Mouse (Mus musculus): ENCODE data around the gene Aqr. TPM values are rescaled to one million over a fixed set of nuclear protein-coding genes. Genes with fewer than 3 reads are reported as not detected.

Aqr gene
- total and polyA plus RNA-seq, 2 experiments from 2014 or later = 15.0 to 18.6 TPM

DNA sequence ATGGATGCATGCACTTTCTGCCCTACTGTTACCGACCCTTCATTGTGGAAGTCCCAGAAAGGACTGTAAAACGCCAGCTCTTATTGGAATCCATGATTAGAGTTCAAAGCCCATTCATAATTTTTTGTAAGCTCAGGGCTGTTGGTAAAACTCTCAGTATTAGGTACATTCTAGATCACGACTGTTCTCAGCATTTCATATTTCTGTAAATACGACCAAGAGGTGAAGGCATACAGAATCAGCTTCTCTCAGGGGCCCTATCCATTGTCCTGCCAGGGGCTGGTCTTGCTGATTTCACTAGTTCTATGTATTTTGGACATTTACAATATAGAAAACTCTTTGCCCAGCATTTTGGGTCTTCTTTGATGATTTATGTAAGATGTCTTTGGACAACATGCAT is 14.8 kb upstream of the Aqr start:
- Histone ChIP-seq H3K4me2 (ENCODE audit: low read depth, low read length) (peak overlapping the region; percentile 85), H3K27me3 (ENCODE audit: control insufficient read depth, insufficient read depth, low read length) (no peaks in the 10 kb centered on the region)
- WGBS = 25% methylated on average over 4 of the region's 4 CpGs

DNA sequence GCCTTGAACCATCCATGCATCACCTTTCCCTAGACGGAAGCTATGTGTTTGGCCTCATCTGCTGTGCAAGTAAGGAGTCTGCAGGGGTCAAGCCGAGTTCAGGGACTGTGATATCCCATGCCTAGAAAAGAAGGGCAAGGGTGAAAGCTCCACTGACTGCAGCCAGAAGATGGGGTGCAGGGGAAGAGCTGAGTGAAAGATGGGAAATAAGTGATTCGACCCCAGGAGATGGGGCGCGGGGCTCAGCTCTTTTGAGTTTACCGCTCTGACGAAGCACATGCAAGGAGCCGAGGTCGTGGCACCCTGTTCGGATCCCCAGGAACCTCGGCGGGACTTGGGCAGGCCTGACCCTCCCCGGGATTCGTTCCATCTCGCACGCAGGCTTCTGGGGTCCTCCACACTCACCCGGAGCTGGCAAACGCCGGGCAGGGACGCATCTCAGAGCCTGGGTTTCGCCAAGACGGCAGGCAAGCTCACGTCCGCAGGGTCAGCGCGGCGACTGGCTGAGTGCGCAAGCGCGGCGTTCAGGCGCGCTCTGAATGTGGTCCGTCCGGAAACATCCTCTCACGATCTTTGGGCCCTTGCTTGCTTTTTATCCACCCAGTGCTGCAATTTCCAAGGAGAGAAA is 14.2 kb upstream of the Aqr start, which contains the start of gene Zfp770:
Gene Zfp770 (minus strand): TSS at position 538 of the 628 bp plus-strand sequence.
- Histone ChIP-seq H3K9me3 (replicated peaks; ENCODE audit: control insufficient read depth, low read length) (no peaks in the 10 kb centered on the region), H3K9ac (replicated peaks; ENCODE audit: low read depth, low read length) (peak within 1 kb of the TSS; percentile 95), H3K4me2 (ENCODE audit: low read depth, low read length) (peak within 1 kb of the TSS; percentile 85), H3K4me1 (ENCODE audit: control insufficient read depth, insufficient read depth) (peaks cover 11% of the 10 kb centered on the region), H3K36me3 (replicated peaks; ENCODE audit: control insufficient read depth, insufficient read depth, low read length) (peaks cover 13% of the 10 kb centered on the region), H3K27ac (ENCODE audit: low read depth) (peak within 1 kb of the TSS; percentile 84), H3K27me3 (ENCODE audit: control insufficient read depth, insufficient read depth, low read length) (no peaks in the 10 kb centered on the region), H3K4me3 (ENCODE audit: low read depth, low read length) (peak within 1 kb of the TSS; percentile 80)
- ATAC-seq (ENCODE audit: insufficient read depth, low read depth) (peak; percentile 93), DNase-seq (ENCODE audit: low spot score) (peak; percentile 49)
- no peak for TF ChIP-seq EP300 (IDR thresholded peaks at IDR 0.05; ENCODE audit: low read depth)
- TF ChIP-seq CTCF (IDR thresholded peaks at IDR 0.05; ENCODE audit: low read depth) = no peak
- under 1% methylated on average over 36 of the region's 36 CpGs for WGBS

More for the DNA sequence above, 14.8 kb upstream of the Aqr start:
- peaks cover 11% of the 10 kb centered on the region for H3K4me1 ChIP-seq (ENCODE audit: control insufficient read depth, insufficient read depth)
- ATAC-seq (ENCODE audit: insufficient read depth, low read depth) (no peak), DNase-seq (ENCODE audit: low spot score) (no peak)
- peaks cover 8% of the 10 kb centered on the region for H3K36me3 ChIP-seq (replicated peaks; ENCODE audit: control insufficient read depth, insufficient read depth, low read length)
- H3K27ac ChIP-seq (ENCODE audit: low read depth) = no peak overlapping the region
- no peaks in the 10 kb centered on the region for H3K9me3 ChIP-seq (replicated peaks; ENCODE audit: control insufficient read depth, low read length)
- H3K4me3 ChIP-seq (ENCODE audit: low read depth, low read length) = peak overlapping the region; percentile 80
- peak overlapping the region; percentile 95 for H3K9ac ChIP-seq (replicated peaks; ENCODE audit: low read depth, low read length)
- TF ChIP-seq CTCF (IDR thresholded peaks at IDR 0.05; ENCODE audit: low read depth) (no peak), EP300 (IDR thresholded peaks at IDR 0.05; ENCODE audit: low read depth) (no peak)

- Histone ChIP-seq H3K4me1 (ENCODE audit: control insufficient read depth, insufficient read depth) (peaks cover 11% of the 10 kb centered on the region), H3K27ac (ENCODE audit: low read depth) (no peak overlapping the region), H3K4me3 (ENCODE audit: low read depth, low read length) (no peak overlapping the region), H3K4me2 (ENCODE audit: low read depth, low read length) (no peak overlapping the region), H3K27me3 (ENCODE audit: control insufficient read depth, insufficient read depth, low read length) (no peaks in the 10 kb centered on the region), H3K9ac (replicated peaks; ENCODE audit: low read depth, low read length) (no peak overlapping the region), H3K9me3 (replicated peaks; ENCODE audit: control insufficient read depth, low read length) (no peaks in the 10 kb centered on the region), H3K36me3 (replicated peaks; ENCODE audit: control insufficient read depth, insufficient read depth, low read length) (peaks cover 24% of the 10 kb centered on the region)
- no peak for ATAC-seq (ENCODE audit: insufficient read depth, low read depth)
- no peak for TF ChIP-seq EP300 (IDR thresholded peaks at IDR 0.05; ENCODE audit: low read depth)
- no peak for TF ChIP-seq CTCF (IDR thresholded peaks at IDR 0.05; ENCODE audit: low read depth)
- no peak for DNase-seq (ENCODE audit: low spot score)
- WGBS = 71% methylated on average over 5 of the region's 5 CpGs
Observed at GRCm38 (mm10) chr2:114196421-114196820, 9.6 kb upstream of the Aqr start.

GRCm38 (mm10) chr2:114177802-114178733 is 8.8 kb downstream of the Aqr start:
- no peaks in the 10 kb centered on the region for H3K9me3 ChIP-seq (replicated peaks; ENCODE audit: control insufficient read depth, low read length)
- no peak overlapping the region for H3K9ac ChIP-seq (replicated peaks; ENCODE audit: low read depth, low read length)
- H3K36me3 ChIP-seq (replicated peaks; ENCODE audit: control insufficient read depth, insufficient read depth, low read length) = no peaks in the 10 kb centered on the region
- DNase-seq (ENCODE audit: low spot score) (no peak), ATAC-seq (ENCODE audit: insufficient read depth, low read depth) (no peak)
- H3K27me3 ChIP-seq (ENCODE audit: control insufficient read depth, insufficient read depth, low read length) = no peaks in the 10 kb centered on the region
- H3K4me2 ChIP-seq (ENCODE audit: low read depth, low read length) = no peak overlapping the region
- H3K27ac ChIP-seq (ENCODE audit: low read depth) = no peak overlapping the region
- no peak overlapping the region for H3K4me3 ChIP-seq (ENCODE audit: low read depth, low read length)
- TF ChIP-seq CTCF (IDR thresholded peaks at IDR 0.05; ENCODE audit: low read depth) = no peak
- no peak for TF ChIP-seq EP300 (IDR thresholded peaks at IDR 0.05; ENCODE audit: low read depth)
- WGBS = 44% methylated on average over 4 of the region's 4 CpGs
- peaks cover 11% of the 10 kb centered on the region for H3K4me1 ChIP-seq (ENCODE audit: control insufficient read depth, insufficient read depth)

- ATAC-seq (ENCODE audit: insufficient read depth, low read depth) (peak; percentile 93), DNase-seq (ENCODE audit: low spot score) (peak; percentile 92)
- Histone ChIP-seq H3K27me3 (ENCODE audit: control insufficient read depth, insufficient read depth, low read length) (no peaks in the 10 kb centered on the region), H3K27ac (ENCODE audit: low read depth) (0 out of 2 replicates have a peak overlapping the region, but pooled peaks have one; percentile 58), H3K4me1 (ENCODE audit: control insufficient read depth, insufficient read depth) (peaks cover 11% of the 10 kb centered on the region), H3K36me3 (replicated peaks; ENCODE audit: control insufficient read depth, insufficient read depth, low read length) (peaks cover 16% of the 10 kb centered on the region; the same call in 1 of the 2 replicates), H3K4me3 (ENCODE audit: low read depth, low read length) (peak overlapping the region; percentile 95), H3K4me2 (ENCODE audit: low read depth, low read length) (peak overlapping the region; percentile 84), H3K9ac (replicated peaks; ENCODE audit: low read depth, low read length) (peak overlapping the region; percentile 88), H3K9me3 (replicated peaks; ENCODE audit: control insufficient read depth, low read length) (no peaks in the 10 kb centered on the region)
- TF ChIP-seq CTCF (IDR thresholded peaks at IDR 0.05; ENCODE audit: low read depth) = peak; percentile 93
- TF ChIP-seq EP300 (IDR thresholded peaks at IDR 0.05; ENCODE audit: low read depth) = no peak
- WGBS = under 1% methylated on average over 44 of the region's 44 CpGs
Observed at GRCm38 (mm10) chr2:114174651-114175484, 12.0 kb downstream of the Aqr start.

Data from heart, postnatal 0 days (tissue).